Mouse (Mus musculus) megakaryocyte-erythroid progenitor cell, adult 5-6 weeks (primary cell): ENCODE measurements at regions not wholly inside any gene's neighbourhood (a gene's known extent, or its start where the extent isn't known, plus 50 kb on each side); places are given as distances from the start of the nearest gene placed in this dataset.

Experiments
- ATAC-seq: replicated peaks from 2 replicates; pipeline ENCODE4 v1.8.0; 2016; ENCODE audit warnings: mild to moderate bottlenecking, inconsistent platforms; ENCODE audit not compliant: severe bottlenecking, poor library complexity, low FRiP score, low TSS enrichment

GRCm38 (mm10) chr13:106567658-106568359, 368.9 kb downstream of the Ipo11 start:
- ATAC-seq = no peak

DNA sequence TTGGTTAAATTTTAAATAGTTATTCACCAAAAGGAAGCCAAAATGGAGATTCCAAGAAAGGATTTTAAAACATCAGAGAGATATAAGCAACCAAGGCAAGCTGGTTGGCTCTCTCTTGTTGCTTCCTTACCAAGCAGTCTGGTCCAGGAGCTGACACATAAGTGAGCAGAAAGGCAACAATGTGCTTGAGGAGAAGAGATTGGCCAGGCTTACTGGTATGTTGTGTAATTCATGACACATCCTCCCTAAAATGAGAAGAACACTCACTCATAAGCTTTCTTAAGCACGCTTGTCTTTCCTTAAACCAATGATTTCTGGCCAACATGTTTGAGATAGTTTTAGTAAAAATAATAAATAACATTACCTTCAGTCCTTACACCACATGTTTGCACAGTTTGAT, 374.2 kb downstream of the Ipo11 start:
- ATAC-seq = no peak

- ATAC-seq = no peak
Observed at GRCm38 (mm10) chr13:106562161-106562560, 374.6 kb downstream of the Ipo11 start.

DNA sequence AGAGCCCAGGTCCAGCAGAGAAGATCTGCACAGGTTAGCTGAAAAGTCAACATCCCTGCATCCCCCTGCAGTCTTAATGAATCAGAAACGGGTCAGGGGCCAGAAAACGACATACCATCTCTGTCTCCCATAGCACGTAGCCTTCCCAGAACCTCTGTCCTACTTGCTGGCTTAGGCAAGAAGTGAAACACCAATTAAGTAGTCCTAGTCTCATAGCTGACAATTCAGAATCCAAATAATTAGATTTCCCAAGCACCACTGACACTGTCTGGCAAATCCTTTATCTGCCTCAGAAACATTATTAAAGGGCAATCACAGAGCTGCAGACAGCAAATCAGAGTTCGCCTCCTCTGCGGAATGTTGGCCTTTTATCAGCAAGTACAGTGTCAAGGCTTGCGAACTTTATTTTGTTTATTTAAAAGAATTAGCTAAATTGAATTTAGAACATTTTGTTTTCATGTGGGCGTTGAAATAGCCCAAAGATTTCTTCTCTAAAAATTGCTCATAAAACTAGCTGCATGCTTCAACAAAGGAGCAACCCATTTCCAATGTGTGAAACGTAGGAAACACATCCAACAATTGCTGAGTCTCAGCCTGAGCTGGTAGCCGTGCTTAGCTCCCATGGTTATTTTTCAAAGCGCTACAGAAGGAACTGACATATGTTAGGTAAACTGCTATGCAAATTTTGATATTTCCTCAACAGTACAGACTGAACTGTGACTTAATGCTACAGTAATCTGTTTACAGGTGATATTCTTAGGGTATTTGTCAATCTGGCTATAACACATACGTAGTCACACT, 411.2 kb downstream of the Ipo11 start:
- no peak for ATAC-seq

DNA sequence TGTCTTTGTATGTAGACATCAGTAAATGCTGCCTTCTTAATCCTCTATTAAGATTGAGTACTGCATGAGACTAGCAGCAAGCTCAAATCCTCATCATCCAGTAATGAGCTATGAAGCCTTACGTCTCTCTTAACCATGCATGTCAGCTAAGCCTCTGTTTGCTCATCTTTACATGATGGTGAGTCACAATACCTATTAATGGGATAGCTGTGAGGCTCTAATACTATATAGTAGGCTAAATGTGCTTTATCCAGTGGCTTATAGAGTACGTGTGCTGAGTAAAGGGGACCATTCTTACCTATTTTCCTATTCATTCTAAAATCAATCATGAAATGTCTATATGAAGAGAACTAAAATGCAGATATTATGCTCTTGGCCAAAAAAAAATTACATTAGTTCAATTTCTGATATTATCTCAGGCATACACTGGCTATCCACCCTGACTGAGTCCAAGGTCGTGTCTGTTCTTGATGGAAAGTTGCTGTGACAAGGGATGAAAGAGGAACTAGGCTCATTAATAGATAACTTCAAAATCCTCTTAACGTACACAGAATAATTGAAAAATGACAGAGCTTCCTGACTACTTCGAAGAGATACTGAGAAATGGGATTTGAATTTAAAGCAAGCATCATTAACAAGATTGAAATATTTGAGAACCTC, 422.1 kb downstream of the Ipo11 start:
- no peak for ATAC-seq

GRCm38 (mm10) chr13:106513669-106514068, 423.1 kb downstream of the Ipo11 start:
- no peak for ATAC-seq

DNA sequence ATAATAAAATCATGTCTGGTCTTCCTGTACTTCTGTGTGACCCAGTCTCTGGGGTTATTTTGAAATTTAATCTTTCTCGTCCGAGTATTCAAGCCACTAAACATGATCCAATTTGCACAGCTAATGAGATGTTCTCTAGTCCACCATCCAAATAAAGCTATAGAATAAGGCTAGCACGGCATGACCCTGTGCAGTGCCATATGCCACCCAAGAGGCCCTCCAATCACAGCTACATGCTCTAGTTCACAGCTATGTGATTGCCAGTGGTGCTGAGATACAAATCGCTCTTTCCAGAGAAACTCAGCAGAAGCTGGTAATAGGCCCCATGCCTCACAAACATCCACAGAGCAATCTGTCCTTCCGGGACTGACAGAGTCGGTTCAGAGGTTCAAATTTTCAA, 426.3 kb downstream of the Ipo11 start:
- no peak for ATAC-seq

DNA sequence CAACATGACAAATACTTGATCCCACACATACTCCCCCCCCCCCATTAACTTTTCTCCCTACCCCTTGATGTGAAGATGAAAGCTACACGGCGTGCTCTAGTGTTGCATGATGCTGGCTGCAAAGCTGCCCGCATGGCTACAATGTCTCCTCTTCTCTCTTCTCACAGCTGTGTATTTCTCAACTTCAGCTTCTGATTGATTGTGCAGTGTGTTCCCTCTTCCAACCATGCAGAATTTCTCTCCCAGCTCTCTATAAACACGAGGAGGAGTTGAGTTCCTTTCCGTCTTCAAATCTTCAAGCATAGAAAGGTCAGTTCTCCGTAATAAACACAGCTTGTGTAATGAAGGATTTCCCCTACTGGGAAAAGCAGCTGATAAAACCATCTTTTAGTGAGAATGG, 435.5 kb downstream of the Ipo11 start:
- ATAC-seq = no peak

DNA sequence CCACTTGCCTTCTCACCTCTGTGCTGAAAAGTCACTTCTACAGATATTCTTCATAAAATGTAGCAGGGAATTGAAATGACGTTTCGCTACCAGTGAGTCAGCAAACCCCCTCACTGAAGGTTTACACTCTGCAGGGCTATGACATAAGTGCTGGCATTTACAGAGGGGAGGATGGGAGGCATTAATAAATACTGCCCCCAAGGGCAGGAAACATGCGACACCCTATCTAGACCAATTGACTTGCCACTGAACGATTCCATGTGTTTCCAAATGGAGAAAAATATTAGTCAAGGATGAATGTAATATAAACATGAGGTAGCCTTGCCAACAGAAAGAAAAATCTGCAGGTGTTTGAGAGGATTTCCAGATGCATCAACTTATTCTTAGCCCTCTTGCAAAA, 465.5 kb downstream of the Ipo11 start:
- ATAC-seq = no peak

DNA sequence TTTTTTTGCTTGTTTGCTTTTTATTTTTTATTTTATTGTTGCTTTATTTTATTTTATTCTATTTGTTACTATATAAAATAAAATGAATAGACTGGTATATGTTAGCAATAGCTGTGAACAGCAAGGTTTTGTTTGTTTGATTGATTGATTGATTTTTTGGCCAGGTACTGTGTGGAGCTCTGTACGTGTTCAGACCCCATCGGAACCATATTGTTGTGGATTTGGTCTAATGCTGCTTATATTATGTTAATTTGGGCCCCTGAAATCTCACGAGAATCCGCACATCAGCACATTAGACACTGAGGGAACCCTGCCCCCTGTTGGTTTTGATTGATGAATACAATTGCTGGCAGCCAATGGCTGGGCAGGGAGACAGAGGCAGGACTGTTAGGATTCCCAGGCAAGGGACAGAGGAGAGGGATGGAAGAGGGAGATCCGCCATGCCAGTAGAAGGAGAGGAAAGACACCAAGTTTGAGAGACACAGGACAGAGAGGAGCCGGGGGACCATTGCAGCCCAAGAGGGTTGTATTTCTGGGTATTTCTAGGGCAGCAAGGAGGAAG, 482.3 kb downstream of the Ipo11 start:
- ATAC-seq = no peak

DNA sequence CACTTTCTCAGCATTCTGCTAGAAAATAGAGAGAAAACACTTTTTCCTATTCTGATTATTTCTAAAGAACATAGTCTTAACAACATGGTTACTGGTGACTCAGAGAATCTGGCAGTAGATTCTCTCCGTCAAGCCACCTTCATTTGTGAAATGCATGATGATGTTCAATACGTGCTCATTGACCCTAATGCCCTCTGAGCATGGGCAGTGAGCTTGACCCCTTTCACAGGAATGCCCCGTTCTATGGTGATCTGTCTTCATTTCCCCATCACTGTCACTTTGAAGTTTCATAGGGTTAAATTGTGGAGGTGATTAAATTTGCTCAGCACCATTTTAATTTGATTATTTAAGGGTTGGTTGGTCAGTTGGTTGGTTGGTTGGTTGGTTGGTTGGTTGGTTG, 504.6 kb downstream of the Ipo11 start:
- no peak for ATAC-seq

DNA sequence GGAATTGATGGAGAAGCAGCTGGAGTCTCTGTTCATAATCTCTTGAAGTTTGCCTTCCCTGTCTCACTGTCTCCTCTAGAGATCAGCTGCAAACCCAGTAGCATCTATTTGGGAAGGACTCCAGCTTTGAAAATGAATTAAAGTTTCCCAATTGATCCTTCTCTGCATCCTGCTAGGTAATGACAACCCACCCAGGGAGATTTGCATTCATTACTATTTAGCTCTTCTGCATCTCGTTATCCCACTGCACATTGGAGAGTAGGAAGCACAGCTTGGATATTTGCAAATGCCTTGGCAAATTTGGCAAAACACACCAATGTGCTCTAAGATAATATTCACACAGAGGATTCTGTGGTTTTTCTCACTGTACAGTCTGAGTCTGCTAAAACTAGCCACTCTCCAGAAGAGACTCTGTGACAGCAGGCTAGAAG, 530.1 kb downstream of the Ipo11 start:
- ATAC-seq = no peak

GRCm38 (mm10) chr13:106392642-106393041, 544.1 kb downstream of the Ipo11 start:
- no peak for ATAC-seq

DNA sequence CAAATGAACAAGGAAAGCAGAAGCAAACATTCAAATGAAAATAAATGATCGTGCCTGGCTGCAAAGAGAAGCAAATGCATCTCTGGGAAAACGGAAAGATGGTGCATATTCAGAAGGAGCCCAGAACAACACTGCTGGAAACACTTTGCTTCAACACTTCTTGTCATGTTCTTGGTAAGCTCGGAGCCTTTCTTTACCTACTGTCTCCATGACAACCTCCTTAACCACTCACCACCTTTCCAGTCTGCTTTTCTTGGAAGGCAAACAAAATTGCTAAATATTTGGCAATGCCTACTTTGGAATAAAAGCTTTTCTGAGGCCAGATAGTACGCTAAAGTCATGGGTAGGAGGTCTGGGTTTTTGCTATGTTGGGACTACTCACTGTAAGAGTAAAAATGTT, 548.1 kb downstream of the Ipo11 start:
- no peak for ATAC-seq

DNA sequence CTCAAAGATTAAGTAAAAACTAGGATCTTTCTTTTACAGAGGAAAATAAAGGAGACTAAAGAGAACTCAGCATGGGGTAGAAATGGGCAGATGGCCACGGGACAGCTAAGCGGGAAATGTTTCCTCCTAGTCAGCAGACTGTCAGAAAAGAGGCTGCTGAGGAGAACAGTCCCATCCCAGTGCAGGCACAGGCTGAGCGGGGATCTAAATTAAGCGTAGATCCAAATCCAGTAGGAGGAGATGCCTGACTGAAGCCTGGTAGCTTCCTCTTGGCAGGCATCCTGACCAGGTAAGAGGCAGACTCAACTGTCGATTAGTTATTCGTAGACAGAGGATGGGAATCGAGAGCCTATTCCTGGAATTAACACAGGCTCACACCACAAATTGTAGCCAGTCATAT, 569.2 kb downstream of the Ipo11 start:
- ATAC-seq = no peak

DNA sequence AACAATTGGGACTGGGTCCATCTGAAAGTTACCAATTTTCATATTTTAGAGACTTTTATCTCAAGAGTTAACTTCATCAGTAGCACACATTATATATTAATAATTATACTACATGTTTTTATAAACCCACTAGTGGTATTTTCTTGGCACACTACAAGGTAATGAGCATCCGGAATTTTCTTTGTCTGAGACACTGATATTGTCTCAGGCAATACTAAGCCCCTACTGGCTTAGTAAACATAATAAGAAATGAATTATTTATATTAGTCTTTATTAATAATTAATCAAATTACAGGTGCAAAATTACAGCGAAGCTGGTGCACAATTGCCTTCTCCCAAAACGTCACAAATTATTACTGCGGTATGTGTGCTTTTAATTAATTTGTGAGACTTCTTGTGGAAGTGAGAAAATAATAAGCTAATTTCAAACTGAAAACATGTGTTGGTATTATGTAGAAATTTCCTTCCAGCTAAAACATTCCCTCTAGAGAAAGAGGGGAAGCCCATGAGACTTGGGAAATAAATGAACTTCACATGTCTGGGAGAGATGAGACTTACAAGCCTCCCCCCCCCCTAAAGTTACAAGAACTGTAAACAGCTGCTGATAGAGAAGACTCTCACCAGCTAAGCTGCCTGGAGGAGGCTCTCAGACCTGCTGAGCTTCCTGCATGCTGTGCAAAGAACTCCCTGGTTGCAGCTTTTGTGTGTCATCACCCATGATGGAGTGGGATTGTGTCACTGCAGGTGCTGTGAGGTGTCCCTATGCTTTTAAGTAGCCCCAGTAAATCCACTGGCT, 583.9 kb downstream of the Ipo11 start:
- no peak for ATAC-seq

DNA sequence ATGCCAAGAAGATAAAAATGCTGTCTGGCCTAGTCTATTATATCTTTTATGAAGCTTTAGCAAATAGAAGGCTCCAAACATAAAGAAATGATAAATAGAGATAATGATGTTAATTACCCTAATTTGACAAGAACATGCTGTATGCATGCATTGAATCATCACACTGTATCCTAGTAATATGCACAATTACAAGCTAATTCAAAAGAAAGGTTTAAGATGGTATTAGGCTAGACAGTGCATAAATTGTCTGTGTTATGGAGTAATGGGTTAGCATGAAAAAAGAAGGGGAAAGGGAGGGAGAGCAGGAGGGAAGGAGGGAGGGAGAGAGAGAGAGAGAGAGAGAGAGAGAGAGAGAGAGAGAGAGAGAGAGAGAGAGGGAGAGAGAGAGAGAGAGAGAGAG, 604.7 kb downstream of the Ipo11 start:
- no peak for ATAC-seq

GRCm38 (mm10) chr13:106318980-106319379, 617.8 kb downstream of the Ipo11 start:
- no peak for ATAC-seq

GRCm38 (mm10) chr13:106318476-106318875, 618.3 kb downstream of the Ipo11 start:
- no peak for ATAC-seq

DNA sequence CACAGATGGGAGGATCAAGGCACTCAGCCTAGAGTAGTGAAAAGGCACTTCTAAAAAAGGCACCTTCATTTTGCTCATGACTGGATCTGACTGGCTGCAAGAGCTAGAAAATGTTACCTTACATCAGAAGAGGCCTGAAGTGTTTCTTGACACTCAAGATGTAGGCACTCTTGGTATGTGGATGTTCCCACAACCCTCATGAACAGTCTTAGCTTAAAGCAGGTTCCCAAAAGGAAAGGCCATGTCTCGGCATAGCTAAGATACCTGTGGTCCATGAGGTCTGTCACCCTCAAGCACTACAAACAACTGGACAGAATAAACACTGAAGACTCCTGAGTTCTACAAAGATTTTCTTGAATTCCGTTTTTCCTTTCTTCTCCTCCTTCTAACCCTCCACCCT, 619.5 kb downstream of the Ipo11 start:
- ATAC-seq = no peak
